10 mouse cellular contexts compared by ENCODE assay signal in the genomic region with DNA sequence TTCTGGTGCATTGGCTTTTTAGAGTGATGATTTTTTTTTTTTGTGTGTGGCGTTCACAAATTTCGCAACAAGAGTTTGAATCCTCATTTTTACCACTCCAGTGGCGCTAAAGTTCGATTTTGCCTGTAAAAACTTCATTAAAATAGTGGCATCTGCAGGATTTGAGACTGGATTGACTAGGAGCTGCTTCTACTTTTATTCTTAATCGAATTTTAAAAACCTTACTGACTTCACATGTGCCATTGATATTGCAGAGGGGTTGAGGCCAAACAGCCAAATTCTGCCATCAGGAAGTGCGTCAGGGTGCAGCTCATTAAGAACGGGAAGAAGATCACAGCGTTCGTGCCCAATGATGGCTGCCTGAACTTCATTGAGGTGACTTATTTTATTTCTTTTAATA. TPM values are rescaled to one million over a fixed set of nuclear protein-coding genes. Genes with fewer than 3 reads are reported as not detected.
DNase-seq lines count a peak whose midpoint lies in the region; ATAC-seq and TF ChIP-seq lines count a peak whose summit lies in the region.
"Had no signal": no experiment of that assay in that cellular context is flagged by ENCODE, and none has a peak within 500 bp of the region (broad histone marks: within the 10 kb centered on the region; RNA-seq: fewer than 3 reads in every experiment).

No protein-coding gene starts in this region.

- no peak for TF ChIP-seq CTCF in layer of hippocampus, adult 2 months (conservative IDR thresholded peaks at IDR 0.05)

- no peak overlapping the region; the same call in 1 of the 2 replicates for H3K27ac ChIP-seq in layer of hippocampus, adult 2 months
- H3K27ac ChIP-seq in embryonic facial prominence, embryonic 11.5 days (replicated peaks; ENCODE audit: low read depth, low read length) = no peak overlapping the region
- H3K27ac ChIP-seq in intestine, embryonic 15.5 days = no peak overlapping the region
- H3K27ac ChIP-seq in neural tube, embryonic 12.5 days = no peak overlapping the region

- no peaks in the 10 kb centered on the region for H3K9me3 ChIP-seq in embryonic facial prominence, embryonic 11.5 days (replicated peaks; ENCODE audit: control insufficient read depth, low read length)
- H3K9me3 ChIP-seq in intestine, embryonic 15.5 days = no peaks in the 10 kb centered on the region
- H3K9me3 ChIP-seq in neural tube, embryonic 12.5 days = no peaks in the 10 kb centered on the region

- WGBS in embryonic facial prominence, embryonic 11.5 days = 47% methylated on average over 9 of the region's 9 CpGs
- WGBS in intestine, embryonic 15.5 days = 53% methylated on average over 9 of the region's 9 CpGs
- 52% methylated on average over 9 of the region's 9 CpGs for WGBS in neural tube, embryonic 12.5 days

- peaks cover 10% of the 10 kb centered on the region; the same call in 1 of the 2 replicates for H3K36me3 ChIP-seq in embryonic facial prominence, embryonic 11.5 days (replicated peaks; ENCODE audit: control insufficient read depth, insufficient read depth, low read depth, low read length)
- H3K36me3 ChIP-seq in intestine, embryonic 15.5 days = no peaks in the 10 kb centered on the region
- peaks cover 37% of the 10 kb centered on the region for H3K36me3 ChIP-seq in neural tube, embryonic 12.5 days

- DNase-seq in layer of hippocampus, adult 2 months (ENCODE audit: low spot score in 2 of 2) = no peak
- DNase-seq in layer of hippocampus, postnatal 36 days = no peak
- no peak for DNase-seq in embryonic facial prominence, embryonic 11.5 days (ENCODE audit: low spot score)
- DNase-seq in retina, embryonic 14.5 days (ENCODE audit: low spot score) = no peak
- DNase-seq: right cerebral cortex, adult 18-20 months had no signal

- peak overlapping the region; percentile 94 for H3K9ac ChIP-seq in embryonic facial prominence, embryonic 11.5 days (replicated peaks; ENCODE audit: low read length)
- peak overlapping the region; percentile 95 for H3K9ac ChIP-seq in intestine, embryonic 15.5 days
- H3K9ac ChIP-seq in neural tube, embryonic 12.5 days = peak overlapping the region; percentile 90

- peak overlapping the region; percentile 58 for H3K4me2 ChIP-seq in embryonic facial prominence, embryonic 11.5 days (ENCODE audit: low read depth, low read length)
- H3K4me2 ChIP-seq in intestine, embryonic 15.5 days (replicated peaks) = peak overlapping the region; percentile 57
- peak overlapping the region; percentile 72 for H3K4me2 ChIP-seq in neural tube, embryonic 12.5 days (replicated peaks)

- H3K4me3 ChIP-seq in layer of hippocampus, adult 2 months = peak overlapping the region; percentile 99
- H3K4me3 ChIP-seq in embryonic facial prominence, embryonic 11.5 days (ENCODE audit: low read depth, low read length) = peak overlapping the region; percentile 79
- peak overlapping the region; percentile 73 for H3K4me3 ChIP-seq in intestine, embryonic 15.5 days (replicated peaks)
- H3K4me3 ChIP-seq in neural tube, embryonic 12.5 days = peak overlapping the region; percentile 85

- no peaks in the 10 kb centered on the region for H3K4me1 ChIP-seq in embryonic facial prominence, embryonic 11.5 days (ENCODE audit: control insufficient read depth, insufficient read depth, low read length)
- no peaks in the 10 kb centered on the region for H3K4me1 ChIP-seq in intestine, embryonic 15.5 days (replicated peaks)
- H3K4me1 ChIP-seq in neural tube, embryonic 12.5 days = peaks cover 4% of the 10 kb centered on the region

- no peaks in the 10 kb centered on the region for H3K27me3 ChIP-seq in embryonic facial prominence, embryonic 11.5 days (ENCODE audit: control insufficient read depth, insufficient read depth, low read length)
- H3K27me3 ChIP-seq in intestine, embryonic 15.5 days (replicated peaks) = no peaks in the 10 kb centered on the region
- H3K27me3 ChIP-seq in neural tube, embryonic 12.5 days (replicated peaks) = no peaks in the 10 kb centered on the region

- ATAC-seq in embryonic facial prominence, embryonic 11.5 days (replicated peaks; ENCODE audit: insufficient number of reproducible peaks, low FRiP score, low TSS enrichment, low read depth) = no peak
- no peak for ATAC-seq in intestine, embryonic 15.5 days
- no peak for ATAC-seq in neural tube, embryonic 12.5 days (ENCODE audit: low FRiP score, low read depth)
- ATAC-seq in activated CD4-positive, CD25-positive, alpha-beta regulatory T cell, adult 4 months = no peak
- ATAC-seq in cerebellum, adult (ENCODE audit: insufficient number of reproducible peaks, low FRiP score, low TSS enrichment) = no peak

RNA-seq across cellular contexts. Expression of a gene that starts 1.3 kb away (rescaled TPM):
- total RNA-seq in layer of hippocampus, adult 2 months (2021) = 100 to 1,000 TPM; 227 to 254 TPM
- total RNA-seq in layer of hippocampus, postnatal 36 days (2021) = 100 to 1,000 TPM; 235 to 236 TPM
- polyA plus RNA-seq in embryonic facial prominence, embryonic 11.5 days (2014; fragmentation: Nextera tagmentation; extraction: Ambion mirVana) = 245 and 289 TPM in 2 replicates
- polyA plus RNA-seq in intestine, embryonic 15.5 days (2015; fragmentation: Nextera tagmentation; extraction: Ambion mirVana) = 222 and 261 TPM in 2 replicates
- polyA plus RNA-seq in neural tube, embryonic 12.5 days (2016; fragmentation: Nextera tagmentation; extraction: Ambion mirVana) = 168 and 169 TPM in 2 replicates
- polyA plus RNA-seq in activated CD4-positive, CD25-positive, alpha-beta regulatory T cell, adult 4 months (2017; shearing (Covaris generic)) = 1,000 to 10,000 TPM; 1,258 to 1,308 TPM

RNA-seq across cellular contexts. Expression of a gene that starts 18.9 kb away (rescaled TPM):
- 1 to 10 TPM; 3.1 TPM for total RNA-seq in layer of hippocampus, adult 2 months (2021)
- 1 to 10 TPM; 1.9 to 2.0 TPM for total RNA-seq in layer of hippocampus, postnatal 36 days (2021)
- 0.72 and 0.87 TPM in 2 replicates for polyA plus RNA-seq in embryonic facial prominence, embryonic 11.5 days (2014; fragmentation: Nextera tagmentation; extraction: Ambion mirVana)
- polyA plus RNA-seq in intestine, embryonic 15.5 days (2015; fragmentation: Nextera tagmentation; extraction: Ambion mirVana) = not detected in 2 replicates
- 0.22 and 0.63 TPM in 2 replicates for polyA plus RNA-seq in neural tube, embryonic 12.5 days (2016; fragmentation: Nextera tagmentation; extraction: Ambion mirVana)
- polyA plus RNA-seq in activated CD4-positive, CD25-positive, alpha-beta regulatory T cell, adult 4 months (2017; shearing (Covaris generic)) = not detected
- total RNA-seq: gastrocnemius, adult 18-20 months had no signal
